Mouse (Mus musculus) embryonic facial prominence, embryonic 12.5 days (tissue): Measurements from ENCODE around the gene Elp4. TPM values are rescaled to one million over a fixed set of nuclear protein-coding genes. Genes with fewer than 3 reads are reported as not detected.

ENCODE experiments used
- ATAC-seq: fragments of 200-750 bp; cut with Nextera tagmentation; 2 replicates; pipeline ENCODE4 v1.8.0; 2017; ENCODE audit not compliant: insufficient number of reproducible peaks, insufficient read depth, low FRiP score, low TSS enrichment
- H3K27ac ChIP-seq: fragments of 300-500 bp; sonication (generic); 2 replicates; pipeline ENCODE4 v1.5.1; 2016; ENCODE audit warnings: mild to moderate bottlenecking
- H3K27me3 ChIP-seq: fragments of 300-500 bp; sonication (generic); 2 replicates; pipeline ENCODE4 v1.6.1; 2016; ENCODE audit warnings: mild to moderate bottlenecking, moderate library complexity
- H3K36me3 ChIP-seq: fragments of 300-500 bp; sonication (generic); 2 replicates; pipeline ENCODE4 v1.6.1; 2016; ENCODE audit warnings: mild to moderate bottlenecking
- H3K4me1 ChIP-seq: fragments of 300-500 bp; sonication (generic); 2 replicates; pipeline ENCODE4 v1.6.1; 2016
- H3K4me2 ChIP-seq: fragments of 300-500 bp; sonication (generic); replicated peaks from 2 replicates; pipeline ENCODE4 v1.6.1; 2016; ENCODE audit warnings: mild to moderate bottlenecking, moderate library complexity
- H3K4me3 ChIP-seq: fragments of 300-500 bp; sonication (generic); 2 replicates; pipeline ENCODE4 v1.5.1; 2016; ENCODE audit warnings: mild to moderate bottlenecking
- H3K9ac ChIP-seq: fragments of 300-500 bp; sonication (generic); 2 replicates; pipeline ENCODE4 v1.6.1; 2016; ENCODE audit warnings: mild to moderate bottlenecking, moderate library complexity
- H3K9me3 ChIP-seq: fragments of 300-500 bp; sonication (generic); 2 replicates; pipeline ENCODE4 v1.6.1; 2016; ENCODE audit warnings: mild to moderate bottlenecking, moderate library complexity
- WGBS: fragments of 180-500 bp; shearing (Covaris S2); methylation state at CpG from one replicate; pipeline ENCODE4 v1.1.7; 2016; 5-methylcytosine and 5-hydroxymethylcytosine counted together
- polyA plus RNA-seq: library from polyadenylated mRNA; unstranded; fragments of >200 nt; fragmentation: Nextera tagmentation; extraction: Ambion mirVana; gene quantifications from 2 replicates; pipeline ENCODE4 v1.2.1, GENCODE M21; 2016

The Elp4 gene
- polyA plus RNA-seq, 1 experiment from 2014 or later = 48.5 TPM

GRCm38 (mm10) chr2:105873403-105873802, 31.0 kb downstream of the Elp4 start:
- Histone ChIP-seq H3K9me3 (no peaks in the 10 kb centered on the region), H3K4me2 (no peak overlapping the region), H3K27me3 (no peaks in the 10 kb centered on the region), H3K9ac (no peak overlapping the region), H3K36me3 (peaks cover 5% of the 10 kb centered on the region; the same call in 1 of the 2 replicates), H3K4me3 (no peak overlapping the region), H3K27ac (no peak overlapping the region), H3K4me1 (no peaks in the 10 kb centered on the region)
- ATAC-seq = no peak
- 92% methylated on average over 1 of the region's 1 CpGs for WGBS

GRCm38 (mm10) chr2:105854740-105855139, 49.6 kb downstream of the Elp4 start:
- 48% methylated on average over 2 of the region's 2 CpGs for WGBS
- no peak for ATAC-seq

GRCm38 (mm10) chr2:105852971-105853370, 51.4 kb downstream of the Elp4 start:
- WGBS = 95% methylated on average over 2 of the region's 2 CpGs

More at GRCm38 (mm10) chr2:105854740-105855139, 49.6 kb downstream of the Elp4 start:
- H3K4me2 ChIP-seq = no peak overlapping the region
- H3K9ac ChIP-seq = no peak overlapping the region
- no peaks in the 10 kb centered on the region for H3K4me1 ChIP-seq
- no peaks in the 10 kb centered on the region for H3K27me3 ChIP-seq
- no peak overlapping the region for H3K27ac ChIP-seq
- no peak overlapping the region for H3K4me3 ChIP-seq
- H3K36me3 ChIP-seq = no peaks in the 10 kb centered on the region
- H3K9me3 ChIP-seq = no peaks in the 10 kb centered on the region

GRCm38 (mm10) chr2:105851714-105852293, 52.6 kb downstream of the Elp4 start:
- H3K27ac ChIP-seq = no peak overlapping the region
- H3K4me3 ChIP-seq = no peak overlapping the region
- no peaks in the 10 kb centered on the region for H3K27me3 ChIP-seq
- no peaks in the 10 kb centered on the region for H3K36me3 ChIP-seq
- H3K4me1 ChIP-seq = no peaks in the 10 kb centered on the region
- H3K9ac ChIP-seq = no peak overlapping the region
- H3K9me3 ChIP-seq = no peaks in the 10 kb centered on the region
- H3K4me2 ChIP-seq = no peak overlapping the region
- ATAC-seq = no peak

More at GRCm38 (mm10) chr2:105852971-105853370, 51.4 kb downstream of the Elp4 start:
- Histone ChIP-seq H3K4me2 (no peak overlapping the region), H3K9me3 (no peaks in the 10 kb centered on the region), H3K27me3 (no peaks in the 10 kb centered on the region), H3K9ac (no peak overlapping the region), H3K4me1 (no peaks in the 10 kb centered on the region), H3K36me3 (no peaks in the 10 kb centered on the region), H3K27ac (no peak overlapping the region), H3K4me3 (no peak overlapping the region)
- ATAC-seq = no peak

- H3K4me2 ChIP-seq = no peak overlapping the region
- no peaks in the 10 kb centered on the region for H3K27me3 ChIP-seq
- H3K27ac ChIP-seq = no peak overlapping the region
- H3K4me1 ChIP-seq = no peaks in the 10 kb centered on the region
- H3K9me3 ChIP-seq = no peaks in the 10 kb centered on the region
- H3K9ac ChIP-seq = no peak overlapping the region
- H3K36me3 ChIP-seq = 0 out of 2 replicates have a peak, but pooled peaks cover 3% of the 10 kb centered on the region
- ATAC-seq = no peak
- 90% methylated on average over 5 of the region's 5 CpGs for WGBS
- H3K4me3 ChIP-seq = no peak overlapping the region
Observed at GRCm38 (mm10) chr2:105843151-105843550, 61.2 kb downstream of the Elp4 start.

- no peak overlapping the region for H3K4me3 ChIP-seq
- H3K4me2 ChIP-seq = no peak overlapping the region
- no peaks in the 10 kb centered on the region for H3K27me3 ChIP-seq
- H3K27ac ChIP-seq = no peak overlapping the region
- H3K9me3 ChIP-seq = no peaks in the 10 kb centered on the region
- no peak overlapping the region for H3K9ac ChIP-seq
- H3K36me3 ChIP-seq = no peaks in the 10 kb centered on the region
- H3K4me1 ChIP-seq = no peaks in the 10 kb centered on the region
- no peak for ATAC-seq
- 95% methylated on average over 1 of the region's 1 CpGs for WGBS
Observed at GRCm38 (mm10) chr2:105817965-105818364, 86.4 kb downstream of the Elp4 start.

- Histone ChIP-seq H3K36me3 (no peaks in the 10 kb centered on the region), H3K27ac (no peak overlapping the region), H3K9me3 (no peaks in the 10 kb centered on the region), H3K9ac (no peak overlapping the region), H3K4me1 (no peaks in the 10 kb centered on the region), H3K27me3 (no peaks in the 10 kb centered on the region), H3K4me3 (no peak overlapping the region), H3K4me2 (no peak overlapping the region)
- 89% methylated on average over 3 of the region's 3 CpGs for WGBS
- ATAC-seq = no peak
Observed at GRCm38 (mm10) chr2:105815170-105815569, 89.2 kb downstream of the Elp4 start.

GRCm38 (mm10) chr2:105813041-105813440, 91.3 kb downstream of the Elp4 start:
- no peak overlapping the region for H3K9ac ChIP-seq
- no peak overlapping the region for H3K4me3 ChIP-seq
- H3K36me3 ChIP-seq = no peaks in the 10 kb centered on the region
- no peaks in the 10 kb centered on the region for H3K27me3 ChIP-seq
- no peak overlapping the region for H3K4me2 ChIP-seq
- WGBS = 63% methylated on average over 3 of the region's 3 CpGs
- no peak for ATAC-seq
- H3K27ac ChIP-seq = no peak overlapping the region
- H3K9me3 ChIP-seq = no peaks in the 10 kb centered on the region
- H3K4me1 ChIP-seq = no peaks in the 10 kb centered on the region

- Histone ChIP-seq H3K27me3 (no peaks in the 10 kb centered on the region), H3K4me1 (no peaks in the 10 kb centered on the region), H3K4me3 (no peak overlapping the region), H3K9ac (no peak overlapping the region), H3K27ac (no peak overlapping the region), H3K36me3 (no peaks in the 10 kb centered on the region), H3K4me2 (no peak overlapping the region), H3K9me3 (no peaks in the 10 kb centered on the region)
- ATAC-seq = no peak
- WGBS = 79% methylated on average over 2 of the region's 2 CpGs
Observed at GRCm38 (mm10) chr2:105810286-105810685, 94.1 kb downstream of the Elp4 start.

- Histone ChIP-seq H3K9me3 (no peaks in the 10 kb centered on the region), H3K36me3 (no peaks in the 10 kb centered on the region), H3K4me2 (no peak overlapping the region), H3K4me1 (no peaks in the 10 kb centered on the region), H3K27ac (no peak overlapping the region), H3K4me3 (no peak overlapping the region), H3K27me3 (no peaks in the 10 kb centered on the region), H3K9ac (no peak overlapping the region)
- 84% methylated on average over 2 of the region's 2 CpGs for WGBS
- no peak for ATAC-seq
Observed at GRCm38 (mm10) chr2:105806571-105806970, 97.8 kb downstream of the Elp4 start.

- no peaks in the 10 kb centered on the region for H3K9me3 ChIP-seq
- 91% methylated on average over 4 of the region's 4 CpGs for WGBS
- H3K4me2 ChIP-seq = no peak overlapping the region
- H3K4me3 ChIP-seq = no peak overlapping the region
- no peaks in the 10 kb centered on the region for H3K36me3 ChIP-seq
- no peak for ATAC-seq
- no peaks in the 10 kb centered on the region for H3K27me3 ChIP-seq
- no peak overlapping the region for H3K27ac ChIP-seq
- no peaks in the 10 kb centered on the region for H3K4me1 ChIP-seq
- no peak overlapping the region for H3K9ac ChIP-seq
Observed at GRCm38 (mm10) chr2:105806047-105806446, 98.3 kb downstream of the Elp4 start.

- no peak overlapping the region for H3K4me3 ChIP-seq
- no peaks in the 10 kb centered on the region for H3K4me1 ChIP-seq
- H3K9ac ChIP-seq = no peak overlapping the region
- H3K27ac ChIP-seq = no peak overlapping the region
- no peak for ATAC-seq
- H3K36me3 ChIP-seq = no peaks in the 10 kb centered on the region
- no peak overlapping the region for H3K4me2 ChIP-seq
- no peaks in the 10 kb centered on the region for H3K9me3 ChIP-seq
- no peaks in the 10 kb centered on the region for H3K27me3 ChIP-seq
Observed at GRCm38 (mm10) chr2:105805210-105805609, 99.2 kb downstream of the Elp4 start.

GRCm38 (mm10) chr2:105804506-105804905, 99.9 kb downstream of the Elp4 start:
- no peak for ATAC-seq
- no peak overlapping the region for H3K4me2 ChIP-seq
- H3K4me1 ChIP-seq = no peaks in the 10 kb centered on the region
- no peaks in the 10 kb centered on the region for H3K9me3 ChIP-seq
- 58% methylated on average over 10 of the region's 10 CpGs for WGBS
- no peaks in the 10 kb centered on the region for H3K36me3 ChIP-seq
- H3K27me3 ChIP-seq = no peaks in the 10 kb centered on the region
- no peak overlapping the region for H3K9ac ChIP-seq
- H3K4me3 ChIP-seq = no peak overlapping the region
- no peak overlapping the region for H3K27ac ChIP-seq
